Mouse (Mus musculus) lung, adult 2 months (tissue): ENCODE results near the gene Flna.

ENCODE experiments used
- CTCF ChIP-seq: fragments of 200-500 bp; IDR thresholded peaks from 2 replicates; pipeline ENCODE4 v1.5.1; 2011; ENCODE audit warnings: mild to moderate bottlenecking, low read length, control low read depth; ENCODE audit not compliant: insufficient read depth
- POLR2A ChIP-seq: fragments of 200-500 bp; IDR thresholded peaks from 2 replicates; pipeline ENCODE4 v1.6.1; 2011; ENCODE audit warnings: low read depth, mild to moderate bottlenecking, control low read depth, low read length, borderline replicate concordance; ENCODE audit errors: extremely low read depth

DNA sequence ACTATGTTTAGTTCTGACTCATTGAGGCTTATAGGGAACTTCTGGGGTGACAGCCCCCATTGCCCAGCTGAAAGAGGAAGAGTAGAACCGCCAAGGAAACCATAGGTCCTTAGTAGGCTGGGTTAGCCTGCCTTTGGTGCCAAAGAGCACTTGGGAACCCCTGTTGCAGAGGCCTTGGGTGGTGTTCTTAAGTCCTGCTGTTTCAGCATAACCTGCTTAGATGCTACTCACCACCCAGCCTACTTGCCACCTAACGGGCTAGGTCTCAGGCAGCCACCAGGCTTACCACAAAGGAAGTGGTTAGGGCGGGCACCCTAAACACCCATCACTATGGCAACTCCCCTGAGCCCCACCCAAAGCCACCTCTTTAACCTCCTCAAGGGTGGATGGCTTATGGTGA is 5.8 kb downstream of the Flna start:
- TF ChIP-seq POLR2A (no peak), CTCF (no peak)
